ENCODE assay signal across 8 mouse cellular contexts in genomic region chr14:30974204-30974603, GRCm38 (mm10). TPM values are rescaled to one million over a fixed set of nuclear protein-coding genes. Genes with fewer than 3 reads are reported as not detected.
DNase-seq lines count a peak whose midpoint lies in the region; ATAC-seq and TF ChIP-seq lines count a peak whose summit lies in the region.

No protein-coding gene starts in this region.

- intact Hi-C loops in heart, postnatal 25 days (cut with DNase I), result no loop called here

- no peak overlapping the region for H3K4me3 ChIP-seq in heart, embryonic 15.5 days
- no peak overlapping the region for H3K4me3 ChIP-seq in midbrain, postnatal 0 days (ENCODE audit: low read depth, low read length)

- H3K27ac ChIP-seq in heart, embryonic 15.5 days, result 0 out of 2 replicates have a peak overlapping the region, but pooled peaks have one; percentile 16
- H3K27ac ChIP-seq in midbrain, postnatal 0 days (ENCODE audit: low read depth, low read length), result no peak overlapping the region

- H3K9ac ChIP-seq in heart, embryonic 15.5 days, result no peak overlapping the region
- no peak overlapping the region for H3K9ac ChIP-seq in midbrain, postnatal 0 days (replicated peaks; ENCODE audit: low read length, poor library complexity, severe bottlenecking)

- DNase-seq in heart, adult 8-10 months (ENCODE audit: low spot score), result peak; percentile 35
- no peak for DNase-seq in heart, postnatal 25 days (ENCODE audit: low spot score)
- peak; percentile 27 for DNase-seq in adrenal gland, postnatal 14 days
- peak; percentile 65 for DNase-seq in layer of hippocampus, adult 9-10 months (ENCODE audit: low spot score)
- peak; percentile 54 for DNase-seq in midbrain, postnatal 0 days (ENCODE audit: low spot score)
- DNase-seq in MN1 (ENCODE audit: low spot score), result no peak
- DNase-seq in thymus, postnatal 25 days, result no peak

- H3K9me3 ChIP-seq in heart, embryonic 15.5 days (replicated peaks), result no peaks in the 10 kb centered on the region
- H3K9me3 ChIP-seq in midbrain, postnatal 0 days (ENCODE audit: low read length), result no peaks in the 10 kb centered on the region

- peak; percentile 43; the same call in 1 of the 2 replicates for ATAC-seq in heart, embryonic 15.5 days (replicated peaks; ENCODE audit: insufficient number of reproducible peaks, insufficient read depth, low FRiP score, low read depth)
- no peak for ATAC-seq in midbrain, postnatal 0 days (ENCODE audit: low FRiP score)

- no peak for TF ChIP-seq CTCF in midbrain, postnatal 0 days (IDR thresholded peaks at IDR 0.05)

- H3K4me1 ChIP-seq in heart, embryonic 15.5 days (replicated peaks), result no peaks in the 10 kb centered on the region; the same call in 1 of the 2 replicates
- no peaks in the 10 kb centered on the region for H3K4me1 ChIP-seq in midbrain, postnatal 0 days (ENCODE audit: insufficient read depth, low read length)

- no peaks in the 10 kb centered on the region for H3K27me3 ChIP-seq in heart, embryonic 15.5 days
- H3K27me3 ChIP-seq in midbrain, postnatal 0 days (ENCODE audit: insufficient read depth, low read length), result no peaks in the 10 kb centered on the region

- WGBS in heart, embryonic 15.5 days, result 55% methylated on average over 6 of the region's 6 CpGs
- WGBS in midbrain, postnatal 0 days, result 46% methylated on average over 6 of the region's 6 CpGs

- no peak overlapping the region for H3K4me2 ChIP-seq in heart, embryonic 15.5 days
- no peak overlapping the region for H3K4me2 ChIP-seq in midbrain, postnatal 0 days (ENCODE audit: low read depth, low read length, poor library complexity, severe bottlenecking)

- no peaks in the 10 kb centered on the region; the same call in 1 of the 2 replicates for H3K36me3 ChIP-seq in heart, embryonic 15.5 days
- H3K36me3 ChIP-seq in midbrain, postnatal 0 days (ENCODE audit: insufficient read depth, low read length), result peaks cover 41% of the 10 kb centered on the region

RNA-seq across cellular contexts. Expression of gene Nek4, which starts 23.0 kb away (rescaled TPM):
- 1 to 10 TPM; 4.7 to 6.3 (median 5.3) TPM for total RNA-seq in heart, adult 8-10 months (2022)
- total RNA-seq in heart, postnatal 25 days (2021), result 1 to 10 TPM; 4.0 to 5.3 TPM
- total RNA-seq in adrenal gland, postnatal 14 days (2021), result 9.4 and 12.0 TPM in 2 replicates
- polyA plus RNA-seq in heart, embryonic 15.5 days (2015; fragmentation: Nextera tagmentation; extraction: Ambion mirVana), result 5.4 and 7.3 TPM in 2 replicates
- total RNA-seq in midbrain, postnatal 0 days (2014; rRNA removed), result 15.6 and 17.7 TPM in 2 replicates
- polyA plus RNA-seq in midbrain, postnatal 0 days (2015; fragmentation: Nextera tagmentation; extraction: Ambion mirVana), result 12.8 and 13.8 TPM in 2 replicates

RNA-seq across cellular contexts. Expression of gene Glt8d1, which starts 27.0 kb away (rescaled TPM):
- 10 to 100 TPM; 24.1 to 27.0 (median 25.3) TPM for total RNA-seq in heart, adult 8-10 months (2022)
- total RNA-seq in heart, postnatal 25 days (2021), result 10 to 100 TPM; 18.5 to 22.1 TPM
- total RNA-seq in adrenal gland, postnatal 14 days (2021), result 35.3 and 42.0 TPM in 2 replicates
- 45.2 and 46.8 TPM in 2 replicates for polyA plus RNA-seq in heart, embryonic 15.5 days (2015; fragmentation: Nextera tagmentation; extraction: Ambion mirVana)
- total RNA-seq in midbrain, postnatal 0 days (2014; rRNA removed), result 39.2 and 51.3 TPM in 2 replicates
- polyA plus RNA-seq in midbrain, postnatal 0 days (2015; fragmentation: Nextera tagmentation; extraction: Ambion mirVana), result 42.9 and 49.6 TPM in 2 replicates

RNA-seq across cellular contexts. Expression of gene Spcs1, which starts 27.3 kb away (rescaled TPM):
- total RNA-seq in heart, adult 8-10 months (2022), result 100 to 1,000 TPM; 124 to 131 (median 126) TPM
- total RNA-seq in heart, postnatal 25 days (2021), result 100 to 1,000 TPM; 138 to 145 TPM
- 221 and 225 TPM in 2 replicates for total RNA-seq in adrenal gland, postnatal 14 days (2021)
- polyA plus RNA-seq in heart, embryonic 15.5 days (2015; fragmentation: Nextera tagmentation; extraction: Ambion mirVana), result 310 and 368 TPM in 2 replicates
- total RNA-seq in midbrain, postnatal 0 days (2014; rRNA removed), result 244 and 256 TPM in 2 replicates
- polyA plus RNA-seq in midbrain, postnatal 0 days (2015; fragmentation: Nextera tagmentation; extraction: Ambion mirVana), result 408 and 415 TPM in 2 replicates

RNA-seq across cellular contexts. Expression of gene Itih1, which starts 31.1 kb away (rescaled TPM):
- not detected for total RNA-seq in heart, adult 8-10 months (2022)
- not detected for total RNA-seq in heart, postnatal 25 days (2021)
- 4.1 and 73.6 TPM in 2 replicates for total RNA-seq in adrenal gland, postnatal 14 days (2021)
- 0.05 and 0.22 TPM in 2 replicates for polyA plus RNA-seq in heart, embryonic 15.5 days (2015; fragmentation: Nextera tagmentation; extraction: Ambion mirVana)
- total RNA-seq in midbrain, postnatal 0 days (2014; rRNA removed), result not detected in 2 replicates
- not detected in 2 replicates for polyA plus RNA-seq in midbrain, postnatal 0 days (2015; fragmentation: Nextera tagmentation; extraction: Ambion mirVana)

RNA-seq across cellular contexts. Expression of gene Pbrm1, which starts 44.7 kb away (rescaled TPM):
- total RNA-seq in heart, adult 8-10 months (2022), result 10 to 100 TPM; 45.9 to 52.7 (median 50.3) TPM
- total RNA-seq in heart, postnatal 25 days (2021), result 10 to 100 TPM; 54.0 to 58.2 TPM
- total RNA-seq in adrenal gland, postnatal 14 days (2021), result 59.7 and 59.9 TPM in 2 replicates
- 91.4 and 101 TPM in 2 replicates for polyA plus RNA-seq in heart, embryonic 15.5 days (2015; fragmentation: Nextera tagmentation; extraction: Ambion mirVana)
- total RNA-seq in midbrain, postnatal 0 days (2014; rRNA removed), result 51.2 and 81.5 TPM in 2 replicates
- polyA plus RNA-seq in midbrain, postnatal 0 days (2015; fragmentation: Nextera tagmentation; extraction: Ambion mirVana), result 71.3 and 84.8 TPM in 2 replicates

Comparison
In these comparisons a context has a peak if more than half of its experiments do, and no peak if none do; other contexts are left out.
1. DNase-seq: peak in heart, adult 8-10 months (single experiment), adrenal gland, postnatal 14 days (single experiment), layer of hippocampus, adult 9-10 months (single experiment) and midbrain, postnatal 0 days (single experiment); none in heart, postnatal 25 days (single experiment), MN1 (single experiment) and thymus, postnatal 25 days (single experiment).